ENCODE assay signal across 23 mouse cellular contexts in genomic region chr1:79654948-79655347, GRCm38 (mm10). TPM values are rescaled to one million over a fixed set of nuclear protein-coding genes. Genes with fewer than 3 reads are reported as not detected.
"Had no signal": no experiment of that assay in that cellular context is flagged by ENCODE, and none has a peak within 500 bp of the region (broad histone marks: within the 10 kb centered on the region; RNA-seq: fewer than 3 reads in every experiment).

No protein-coding gene starts in this region.

- H3K4me1 ChIP-seq: intestine, embryonic 15.5 days; kidney, embryonic 15.5 days; limb, embryonic 12.5 days; liver, embryonic 13.5 days; midbrain, embryonic 10.5 days; midbrain, embryonic 13.5 days; neural tube, embryonic 13.5 days had no signal

- H3K36me3 ChIP-seq: intestine, embryonic 15.5 days; kidney, embryonic 15.5 days; limb, embryonic 12.5 days; liver, embryonic 13.5 days; lung, embryonic 15.5 days; midbrain, embryonic 10.5 days; midbrain, embryonic 13.5 days; neural tube, embryonic 13.5 days had no signal

- H3K27me3 ChIP-seq: intestine, embryonic 15.5 days; kidney, embryonic 15.5 days; limb, embryonic 12.5 days; liver, embryonic 13.5 days; lung, embryonic 15.5 days; megakaryocyte, embryonic 14.5 days; midbrain, embryonic 13.5 days; neural tube, embryonic 13.5 days had no signal

- H3K9me3 ChIP-seq: intestine, embryonic 15.5 days; kidney, embryonic 15.5 days; limb, embryonic 12.5 days; liver, embryonic 13.5 days; lung, embryonic 15.5 days; megakaryocyte, embryonic 14.5 days; midbrain, embryonic 10.5 days; midbrain, embryonic 13.5 days; neural tube, embryonic 13.5 days had no signal

- H3K4me3 ChIP-seq: intestine, embryonic 15.5 days; kidney, embryonic 15.5 days; left cerebral cortex, adult 2 months; limb, embryonic 12.5 days; liver, embryonic 13.5 days; lung, embryonic 15.5 days; megakaryocyte, embryonic 14.5 days; midbrain, embryonic 10.5 days; midbrain, embryonic 13.5 days; myocyte; neural tube, embryonic 13.5 days had no signal

- DNase-seq: kidney, adult 11 months; kidney, adult 8-10 months; kidney, postnatal 10 days; kidney, postnatal 36 days; layer of hippocampus, postnatal 36 days; liver, embryonic 13.5 days; retina, postnatal 1 day; right cerebral cortex, postnatal 25 days; spleen, adult 18-20 months; thymus, adult 2 months; thymus, postnatal 14 days; thymus, postnatal 4 days had no signal

- H3K4me2 ChIP-seq: intestine, embryonic 15.5 days; kidney, embryonic 15.5 days; limb, embryonic 12.5 days; liver, embryonic 13.5 days; lung, embryonic 15.5 days; midbrain, embryonic 13.5 days; neural tube, embryonic 13.5 days had no signal

- H3K9ac ChIP-seq: intestine, embryonic 15.5 days; kidney, embryonic 15.5 days; limb, embryonic 12.5 days; liver, embryonic 13.5 days; lung, embryonic 15.5 days; midbrain, embryonic 13.5 days; neural tube, embryonic 13.5 days had no signal

- H3K27ac ChIP-seq: intestine, embryonic 15.5 days; kidney, embryonic 15.5 days; left cerebral cortex, adult 2 months; limb, embryonic 12.5 days; liver, embryonic 13.5 days; lung, embryonic 15.5 days; midbrain, embryonic 10.5 days; midbrain, embryonic 13.5 days; neural tube, embryonic 13.5 days had no signal

- ATAC-seq: intestine, embryonic 15.5 days; midbrain, embryonic 13.5 days; midbrain, embryonic 16.5 days had no signal

RNA-seq across cellular contexts. Expression of gene Ap1s3, which starts 16.8 kb away (rescaled TPM):
- polyA plus RNA-seq: neural tube, embryonic 13.5 days had no signal
